Mouse (Mus musculus): Measurements from ENCODE around the gene Med12. TPM values are rescaled to one million over a fixed set of nuclear protein-coding genes. Genes with fewer than 3 reads are reported as not detected.

Gene Med12
- total RNA-seq, 2 experiments from 2014 or later, result 21.8 to 25.8 TPM

- no peak for DNase-seq (ENCODE audit: extremely low spot score in 1 of 2, low spot score in 2 of 2)
- Histone ChIP-seq H3K4me3 (peak overlapping the region; percentile 60), H3K27ac (no peak overlapping the region)
- no peak for TF ChIP-seq CTCF (IDR thresholded peaks at IDR 0.05)
- intact Hi-C loops (cut with DNase I), result loop anchor here (5.0 kb wide), 1 partner anchor 51 kb away; the partner anchor contains the start of gene Snx12
These were observed 420 bp upstream of the Med12 start for GRCm38 (mm10) chrX:101273410-101273809.

GRCm38 (mm10) chrX:101282813-101283212 lies 9.0 kb downstream of the Med12 start:
- no peak for TF ChIP-seq CTCF (IDR thresholded peaks at IDR 0.05)
- no peak overlapping the region for H3K27ac ChIP-seq
- no peak overlapping the region for H3K4me3 ChIP-seq
- DNase-seq (ENCODE audit: extremely low spot score in 1 of 2, low spot score in 2 of 2), result no peak
- intact Hi-C loops (cut with DNase I), result no loop called here

GRCm38 (mm10) chrX:101285534-101285933 lies 11.7 kb downstream of the Med12 start:
- Histone ChIP-seq H3K4me3 (no peak overlapping the region), H3K27ac (no peak overlapping the region)
- peak; percentile 66 for TF ChIP-seq CTCF (IDR thresholded peaks at IDR 0.05)
- intact Hi-C loops (cut with DNase I), result loop anchor here (5.0 kb wide), 1 partner anchor 153 kb away; no protein-coding TSS in a partner anchor
- peak; percentile 39 to 66 for DNase-seq (ENCODE audit: extremely low spot score in 1 of 2, low spot score in 2 of 2)

GRCm38 (mm10) chrX:101285953-101286670 lies 12.3 kb downstream of the Med12 start:
- DNase-seq (ENCODE audit: extremely low spot score in 1 of 2, low spot score in 2 of 2), result no peak
- intact Hi-C loops (cut with DNase I), result loop anchor here (5.0 kb wide), 1 partner anchor 154 kb away; no protein-coding TSS in a partner anchor
- no peak for TF ChIP-seq CTCF (IDR thresholded peaks at IDR 0.05)
- no peak overlapping the region for H3K4me3 ChIP-seq
- H3K27ac ChIP-seq, result no peak overlapping the region

- Histone ChIP-seq H3K27ac (no peak overlapping the region), H3K4me3 (no peak overlapping the region)
- intact Hi-C loops (cut with DNase I), result loop anchor here (5.0 kb wide), 1 partner anchor 155 kb away; no protein-coding TSS in a partner anchor
- TF ChIP-seq CTCF (IDR thresholded peaks at IDR 0.05), result no peak
- no peak for DNase-seq (ENCODE audit: extremely low spot score in 1 of 2, low spot score in 2 of 2)
These were observed 13.7 kb downstream of the Med12 start for GRCm38 (mm10) chrX:101287543-101287942.

- DNase-seq (ENCODE audit: extremely low spot score in 1 of 2, low spot score in 2 of 2), result no peak
- Histone ChIP-seq H3K27ac (no peak overlapping the region), H3K4me3 (no peak overlapping the region)
- no peak for TF ChIP-seq CTCF (IDR thresholded peaks at IDR 0.05)
- intact Hi-C loops (cut with DNase I), result loop anchor here (5.0 kb wide), 1 partner anchor 156 kb away; no protein-coding TSS in a partner anchor
These were observed 14.6 kb downstream of the Med12 start for GRCm38 (mm10) chrX:101288432-101288831.

GRCm38 (mm10) chrX:101289037-101289436 lies 15.2 kb downstream of the Med12 start:
- no peak for DNase-seq (ENCODE audit: extremely low spot score in 1 of 2, low spot score in 2 of 2)
- Histone ChIP-seq H3K4me3 (no peak overlapping the region), H3K27ac (no peak overlapping the region)
- TF ChIP-seq CTCF (IDR thresholded peaks at IDR 0.05), result no peak
- intact Hi-C loops (cut with DNase I), result loop anchor here (5.0 kb wide), 1 partner anchor 157 kb away; no protein-coding TSS in a partner anchor

- no peak overlapping the region for H3K4me3 ChIP-seq
- no peak for TF ChIP-seq CTCF (IDR thresholded peaks at IDR 0.05)
- DNase-seq (ENCODE audit: extremely low spot score in 1 of 2, low spot score in 2 of 2), result no peak
- H3K27ac ChIP-seq, result no peak overlapping the region
- intact Hi-C loops (cut with DNase I), result no loop called here
These were observed 16.3 kb downstream of the Med12 start for GRCm38 (mm10) chrX:101290111-101290510.

GRCm38 (mm10) chrX:101299055-101299454 lies 25.2 kb downstream of the Med12 start, which contains the start of gene Nlgn3:
Gene Nlgn3 (plus strand): TSS chrX:101299168.
- peak in 1 of 2 experiments; percentile 53 for DNase-seq (ENCODE audit: extremely low spot score in 1 of 2, low spot score in 2 of 2)
- TF ChIP-seq CTCF (IDR thresholded peaks at IDR 0.05), result no peak
- Histone ChIP-seq H3K4me3 (peak within 1 kb of the TSS; percentile 58), H3K27ac (peak within 1 kb of the TSS; percentile 84)
- intact Hi-C loops (cut with DNase I), result no loop called here

- intact Hi-C loops (cut with DNase I), result loop anchor here (2.0 kb wide), 1 partner anchor 29 kb away; no protein-coding TSS in a partner anchor
- no peak for TF ChIP-seq CTCF (IDR thresholded peaks at IDR 0.05)
- H3K4me3 ChIP-seq, result peak overlapping the region; percentile 58
- DNase-seq (ENCODE audit: extremely low spot score in 1 of 2, low spot score in 2 of 2), result no peak
- peak overlapping the region; percentile 84 for H3K27ac ChIP-seq
These were observed 25.9 kb downstream of the Med12 start for GRCm38 (mm10) chrX:101299473-101300426.

GRCm38 (mm10) chrX:101300427-101301030 lies 26.7 kb downstream of the Med12 start:
- no peak for TF ChIP-seq CTCF (IDR thresholded peaks at IDR 0.05)
- no peak for DNase-seq (ENCODE audit: extremely low spot score in 1 of 2, low spot score in 2 of 2)
- peak overlapping the region; percentile 57 for H3K27ac ChIP-seq
- peak overlapping the region; percentile 58 for H3K4me3 ChIP-seq
- intact Hi-C loops (cut with DNase I), result loop anchor here (2.0 kb wide), 1 partner anchor 28 kb away; no protein-coding TSS in a partner anchor

All from left cerebral cortex, adult 2 months (tissue).